Mouse (Mus musculus) midbrain, embryonic 13.5 days (tissue): ENCODE results near the gene Fars2. TPM values are rescaled to one million over a fixed set of nuclear protein-coding genes. Genes with fewer than 3 reads are reported as not detected.
A peak's percentile ranks its signal among the peaks of the same experiment; 100 is the strongest.

Experiments used
- ATAC-seq: fragments of 200-750 bp; cut with Nextera tagmentation; 2 replicates; pipeline ENCODE4 v1.8.0; 2017; ENCODE audit warnings: mild to moderate bottlenecking, moderate TSS enrichment, moderate library complexity
- H3K27ac ChIP-seq: fragments of 300-500 bp; sonication (generic); 2 replicates; pipeline ENCODE4 v1.5.1; 2015; ENCODE audit warnings: inconsistent platforms, mild to moderate bottlenecking, moderate library complexity
- H3K27me3 ChIP-seq: fragments of 300-500 bp; sonication (generic); 2 replicates; pipeline ENCODE4 v1.6.1; 2015; ENCODE audit warnings: mild to moderate bottlenecking, inconsistent platforms
- H3K36me3 ChIP-seq: fragments of 300-500 bp; sonication (generic); 2 replicates; pipeline ENCODE4 v1.6.1; 2015; ENCODE audit warnings: mild to moderate bottlenecking, inconsistent platforms
- H3K4me1 ChIP-seq: fragments of 300-500 bp; sonication (generic); replicated peaks from 2 replicates; pipeline ENCODE4 v1.6.1; 2015; ENCODE audit warnings: inconsistent platforms
- H3K4me2 ChIP-seq: fragments of 300-500 bp; sonication (generic); replicated peaks from 2 replicates; pipeline ENCODE4 v1.6.1; 2015; ENCODE audit warnings: moderate library complexity, mild to moderate bottlenecking, inconsistent platforms
- H3K4me3 ChIP-seq: fragments of 300-500 bp; sonication (generic); replicated peaks from 2 replicates; pipeline ENCODE4 v1.5.1; 2015; ENCODE audit warnings: mild to moderate bottlenecking, inconsistent platforms
- H3K9ac ChIP-seq: fragments of 300-500 bp; sonication (generic); replicated peaks from 2 replicates; pipeline ENCODE4 v1.6.1; 2015; ENCODE audit warnings: mild to moderate bottlenecking, inconsistent platforms
- H3K9me3 ChIP-seq: fragments of 300-500 bp; sonication (generic); 2 replicates; pipeline ENCODE4 v1.6.1; 2016; ENCODE audit warnings: mild to moderate bottlenecking, inconsistent platforms
- WGBS: fragments of 180-500 bp; shearing (Covaris S2); methylation state at CpG from one replicate; pipeline ENCODE4 v1.1.7; 2015; 5-methylcytosine and 5-hydroxymethylcytosine counted together
- polyA plus RNA-seq: library from polyadenylated mRNA; unstranded; fragments of >200 nt; fragmentation: Nextera tagmentation; extraction: Ambion mirVana; gene quantifications from 2 replicates; pipeline ENCODE4 v1.2.1, GENCODE M21; 2015

The Fars2 gene
- polyA plus RNA-seq, 1 experiment from 2014 or later = 29.5 TPM

GRCm38 (mm10) chr13:36113181-36113580 lies 4.0 kb upstream of the Fars2 start:
- Histone ChIP-seq H3K27ac (no peak overlapping the region), H3K9ac (no peak overlapping the region), H3K36me3 (no peaks in the 10 kb centered on the region), H3K9me3 (no peaks in the 10 kb centered on the region), H3K27me3 (no peaks in the 10 kb centered on the region), H3K4me3 (no peak overlapping the region), H3K4me2 (no peak overlapping the region), H3K4me1 (peaks cover 19% of the 10 kb centered on the region)
- 93% methylated on average over 5 of the region's 5 CpGs for WGBS
- ATAC-seq = no peak

GRCm38 (mm10) chr13:36116520-36117142 lies 581 bp upstream of the Fars2 start:
- H3K4me3 ChIP-seq = peak overlapping the region; percentile 73
- H3K9ac ChIP-seq = peak overlapping the region; percentile 80
- no peak overlapping the region; the same call in 1 of the 2 replicates for H3K27ac ChIP-seq
- WGBS = 7% methylated on average over 21 of the region's 21 CpGs
- H3K9me3 ChIP-seq = no peaks in the 10 kb centered on the region
- H3K4me2 ChIP-seq = peak overlapping the region; percentile 83
- peaks cover 26% of the 10 kb centered on the region for H3K4me1 ChIP-seq
- no peaks in the 10 kb centered on the region for H3K36me3 ChIP-seq
- peak; percentile 32 for ATAC-seq
- H3K27me3 ChIP-seq = no peaks in the 10 kb centered on the region

GRCm38 (mm10) chr13:36119684-36120083 lies 2.5 kb downstream of the Fars2 start:
- WGBS = 74% methylated on average over 4 of the region's 4 CpGs

GRCm38 (mm10) chr13:36120606-36121005 lies 3.4 kb downstream of the Fars2 start:
- ATAC-seq = no peak
- no peaks in the 10 kb centered on the region for H3K9me3 ChIP-seq
- no peak overlapping the region for H3K9ac ChIP-seq

More at GRCm38 (mm10) chr13:36119684-36120083, 2.5 kb downstream of the Fars2 start:
- no peak for ATAC-seq
- Histone ChIP-seq H3K9ac (no peak overlapping the region), H3K4me3 (no peak overlapping the region), H3K36me3 (no peaks in the 10 kb centered on the region), H3K4me1 (peaks cover 24% of the 10 kb centered on the region), H3K27ac (no peak overlapping the region), H3K4me2 (no peak overlapping the region), H3K27me3 (no peaks in the 10 kb centered on the region), H3K9me3 (no peaks in the 10 kb centered on the region)

GRCm38 (mm10) chr13:36129360-36130054 lies 12.3 kb downstream of the Fars2 start:
- H3K9me3 ChIP-seq = no peaks in the 10 kb centered on the region
- no peak overlapping the region for H3K9ac ChIP-seq
- no peak overlapping the region for H3K4me2 ChIP-seq
- H3K4me3 ChIP-seq = no peak overlapping the region
- ATAC-seq = no peak
- H3K4me1 ChIP-seq = no peaks in the 10 kb centered on the region
- no peaks in the 10 kb centered on the region for H3K36me3 ChIP-seq
- H3K27ac ChIP-seq = no peak overlapping the region
- H3K27me3 ChIP-seq = no peaks in the 10 kb centered on the region
- WGBS = 66% methylated on average over 2 of the region's 2 CpGs

More at GRCm38 (mm10) chr13:36120606-36121005, 3.4 kb downstream of the Fars2 start:
- H3K4me2 ChIP-seq = no peak overlapping the region
- H3K36me3 ChIP-seq = no peaks in the 10 kb centered on the region
- H3K27ac ChIP-seq = no peak overlapping the region
- no peaks in the 10 kb centered on the region for H3K27me3 ChIP-seq
- H3K4me3 ChIP-seq = no peak overlapping the region
- H3K4me1 ChIP-seq = peaks cover 18% of the 10 kb centered on the region

- Histone ChIP-seq H3K9ac (no peak overlapping the region), H3K27me3 (no peaks in the 10 kb centered on the region), H3K36me3 (no peaks in the 10 kb centered on the region), H3K4me3 (no peak overlapping the region), H3K4me2 (no peak overlapping the region), H3K4me1 (no peaks in the 10 kb centered on the region), H3K9me3 (no peaks in the 10 kb centered on the region), H3K27ac (no peak overlapping the region)
- WGBS = 94% methylated on average over 5 of the region's 5 CpGs
- ATAC-seq = no peak
Observed at GRCm38 (mm10) chr13:36131401-36131800, 14.2 kb downstream of the Fars2 start.

- ATAC-seq = no peak
- H3K4me1 ChIP-seq = no peaks in the 10 kb centered on the region
- no peaks in the 10 kb centered on the region for H3K9me3 ChIP-seq
- no peak overlapping the region for H3K27ac ChIP-seq
- H3K4me2 ChIP-seq = no peak overlapping the region
- H3K9ac ChIP-seq = no peak overlapping the region
- H3K27me3 ChIP-seq = no peaks in the 10 kb centered on the region
- H3K4me3 ChIP-seq = no peak overlapping the region
- WGBS = 77% methylated on average over 5 of the region's 5 CpGs
- H3K36me3 ChIP-seq = no peaks in the 10 kb centered on the region
Observed at GRCm38 (mm10) chr13:36131992-36132649, 14.9 kb downstream of the Fars2 start.

- Histone ChIP-seq H3K27me3 (no peaks in the 10 kb centered on the region), H3K4me2 (no peak overlapping the region), H3K4me1 (no peaks in the 10 kb centered on the region), H3K9ac (no peak overlapping the region), H3K36me3 (no peaks in the 10 kb centered on the region), H3K9me3 (no peaks in the 10 kb centered on the region), H3K27ac (no peak overlapping the region), H3K4me3 (no peak overlapping the region)
- 85% methylated on average over 5 of the region's 5 CpGs for WGBS
- no peak for ATAC-seq
Observed at GRCm38 (mm10) chr13:36139703-36140102, 22.5 kb downstream of the Fars2 start.

- WGBS = 63% methylated on average over 5 of the region's 5 CpGs
- no peaks in the 10 kb centered on the region for H3K4me1 ChIP-seq
- H3K9me3 ChIP-seq = no peaks in the 10 kb centered on the region
- no peaks in the 10 kb centered on the region for H3K36me3 ChIP-seq
- H3K27me3 ChIP-seq = no peaks in the 10 kb centered on the region
- no peak overlapping the region for H3K27ac ChIP-seq
- no peak overlapping the region for H3K4me2 ChIP-seq
- no peak overlapping the region for H3K9ac ChIP-seq
- no peak overlapping the region for H3K4me3 ChIP-seq
- no peak for ATAC-seq
Observed at GRCm38 (mm10) chr13:36140247-36141016, 23.2 kb downstream of the Fars2 start.

GRCm38 (mm10) chr13:36145601-36146000 lies 28.4 kb downstream of the Fars2 start:
- no peak overlapping the region for H3K4me3 ChIP-seq
- no peak overlapping the region for H3K27ac ChIP-seq
- H3K36me3 ChIP-seq = no peaks in the 10 kb centered on the region
- H3K27me3 ChIP-seq = no peaks in the 10 kb centered on the region
- 83% methylated on average over 1 of the region's 1 CpGs for WGBS
- H3K4me1 ChIP-seq = peaks cover 10% of the 10 kb centered on the region
- no peak for ATAC-seq
- H3K9me3 ChIP-seq = no peaks in the 10 kb centered on the region
- no peak overlapping the region for H3K9ac ChIP-seq
- no peak overlapping the region for H3K4me2 ChIP-seq

GRCm38 (mm10) chr13:36149175-36149939 lies 32.1 kb downstream of the Fars2 start:
- Histone ChIP-seq H3K9ac (no peak overlapping the region), H3K4me1 (peaks cover 10% of the 10 kb centered on the region), H3K27me3 (no peaks in the 10 kb centered on the region), H3K9me3 (no peaks in the 10 kb centered on the region), H3K36me3 (no peaks in the 10 kb centered on the region), H3K27ac (no peak overlapping the region), H3K4me2 (no peak overlapping the region), H3K4me3 (no peak overlapping the region)
- ATAC-seq = no peak
- WGBS = 32% methylated on average over 6 of the region's 6 CpGs
